Mouse (Mus musculus) midbrain, embryonic 14.5 days (tissue): Measurements from ENCODE around the gene Kat7. TPM values are rescaled to one million over a fixed set of nuclear protein-coding genes. Genes with fewer than 3 reads are reported as not detected.
A peak's percentile ranks its signal among the peaks of the same experiment; 100 is the strongest.

Source experiments
- ATAC-seq: fragments of 200-750 bp; cut with Nextera tagmentation; 2 replicates; pipeline ENCODE4 v1.8.0; 2017; ENCODE audit warnings: moderate number of reproducible peaks, moderate library complexity; ENCODE audit not compliant: low FRiP score, low TSS enrichment
- DNase-seq: peaks from one replicate; pipeline ENCODE4 v3.0.0-alpha.2; 2015
- H3K27ac ChIP-seq: fragments of 300-500 bp; sonication (generic); replicated peaks from 2 replicates; pipeline ENCODE4 v1.5.1; 2014; ENCODE audit warnings: mild to moderate bottlenecking, low read depth, low read length, moderate library complexity
- H3K27me3 ChIP-seq: fragments of 300-500 bp; sonication (generic); 2 replicates; pipeline ENCODE4 v1.6.1; 2014; ENCODE audit warnings: low read length, control low read depth, mixed read lengths; ENCODE audit not compliant: control insufficient read depth, insufficient read depth
- H3K36me3 ChIP-seq: fragments of 300-500 bp; sonication (generic); 2 replicates; pipeline ENCODE4 v1.6.1; 2014; ENCODE audit warnings: low read length, control low read depth; ENCODE audit not compliant: control insufficient read depth, insufficient read depth
- H3K4me1 ChIP-seq: fragments of 300-500 bp; sonication (generic); 2 replicates; pipeline ENCODE4 v1.6.1; 2014; ENCODE audit warnings: mild to moderate bottlenecking, antibody characterized with exemption, low read length, control low read depth; ENCODE audit not compliant: control insufficient read depth, insufficient read depth
- H3K4me2 ChIP-seq: fragments of 300-500 bp; sonication (generic); 2 replicates; pipeline ENCODE4 v1.6.1; 2014; ENCODE audit warnings: mild to moderate bottlenecking, low read length, moderate library complexity
- H3K4me3 ChIP-seq: fragments of 300-500 bp; sonication (generic); replicated peaks from 2 replicates; pipeline ENCODE4 v1.5.1; 2014; ENCODE audit warnings: low read depth, low read length
- H3K9ac ChIP-seq: fragments of 300-500 bp; sonication (generic); replicated peaks from 2 replicates; pipeline ENCODE4 v1.6.1; 2014; ENCODE audit warnings: mild to moderate bottlenecking, low read length, moderate library complexity
- H3K9me3 ChIP-seq: fragments of 300-500 bp; sonication (generic); 2 replicates; pipeline ENCODE4 v1.6.1; 2016; ENCODE audit warnings: low read length, control low read depth, mixed read lengths; ENCODE audit not compliant: control insufficient read depth
- WGBS: fragments of 180-500 bp; shearing (Covaris S2); extraction: QIAGEN DNeasy Blood & Tissue Kit; methylation state at CpG from one replicate; pipeline ENCODE4 v1.1.7; 2014; 5-methylcytosine and 5-hydroxymethylcytosine counted together
- polyA plus RNA-seq: library from polyadenylated mRNA; unstranded; fragments of >200 nt; fragmentation: Nextera tagmentation; extraction: Ambion mirVana; gene quantifications from 2 replicates; pipeline ENCODE4 v1.2.1, GENCODE M21; 2014

The Kat7 gene
- polyA plus RNA-seq, 1 experiment from 2014 or later = 65.2 TPM

DNA sequence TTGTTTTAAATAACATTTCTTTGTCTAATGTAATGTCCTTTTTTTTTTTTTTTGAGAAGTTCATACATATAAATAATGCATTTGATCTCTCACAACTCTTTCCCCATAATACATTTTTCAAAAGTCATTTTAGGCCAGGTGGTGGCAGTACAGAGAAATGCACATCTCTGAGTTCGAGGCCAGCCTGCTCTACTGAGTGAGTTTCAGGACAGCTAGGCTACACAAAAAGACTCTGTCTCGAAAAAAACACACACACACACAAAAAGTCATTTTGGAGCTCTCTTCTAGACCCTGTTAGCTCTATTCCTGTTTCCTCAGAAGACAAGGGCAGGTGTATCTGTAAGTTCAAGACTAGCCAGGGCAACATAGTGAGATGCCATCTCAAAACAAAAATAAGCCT lies 42.6 kb upstream of the Kat7 start:
- whole genome bisulfite sequencing = 87% methylated on average over 2 of the region's 2 CpGs
- H3K4me3 ChIP-seq = no peak overlapping the region
- no peak for DNase-seq
- H3K9ac ChIP-seq = no peak overlapping the region
- H3K36me3 ChIP-seq = no peaks in the 10 kb centered on the region
- no peaks in the 10 kb centered on the region for H3K9me3 ChIP-seq
- no peak for ATAC-seq
- no peak overlapping the region for H3K4me2 ChIP-seq
- no peaks in the 10 kb centered on the region for H3K27me3 ChIP-seq
- H3K27ac ChIP-seq = no peak overlapping the region
- H3K4me1 ChIP-seq = no peaks in the 10 kb centered on the region

DNA sequence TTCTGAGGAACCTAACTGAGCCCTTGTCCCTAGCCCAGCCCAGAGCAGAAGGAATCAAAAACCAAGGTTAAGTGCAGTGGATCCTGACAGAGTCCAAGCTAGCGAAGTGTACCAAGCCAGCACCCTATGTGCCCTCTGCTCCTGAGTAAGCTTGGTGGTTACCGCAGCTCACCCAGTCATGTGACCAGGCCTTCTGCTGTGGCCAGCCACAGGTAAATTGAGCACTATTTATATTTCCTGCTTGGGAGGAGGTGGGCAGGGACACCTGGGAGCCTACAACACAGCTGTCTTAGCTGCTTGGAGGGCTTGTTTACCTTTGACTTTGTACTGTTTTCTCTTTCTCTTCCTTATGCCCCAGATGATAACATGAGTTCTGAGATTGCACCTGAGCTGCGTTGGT lies 40.9 kb upstream of the Kat7 start:
- Histone ChIP-seq H3K36me3 (no peaks in the 10 kb centered on the region), H3K27me3 (no peaks in the 10 kb centered on the region), H3K4me2 (no peak overlapping the region), H3K4me1 (no peaks in the 10 kb centered on the region), H3K27ac (no peak overlapping the region), H3K9ac (no peak overlapping the region), H3K4me3 (no peak overlapping the region), H3K9me3 (no peaks in the 10 kb centered on the region)
- 91% methylated on average over 3 of the region's 3 CpGs for WGBS
- DNase-seq (no peak), ATAC-seq (no peak)

DNA sequence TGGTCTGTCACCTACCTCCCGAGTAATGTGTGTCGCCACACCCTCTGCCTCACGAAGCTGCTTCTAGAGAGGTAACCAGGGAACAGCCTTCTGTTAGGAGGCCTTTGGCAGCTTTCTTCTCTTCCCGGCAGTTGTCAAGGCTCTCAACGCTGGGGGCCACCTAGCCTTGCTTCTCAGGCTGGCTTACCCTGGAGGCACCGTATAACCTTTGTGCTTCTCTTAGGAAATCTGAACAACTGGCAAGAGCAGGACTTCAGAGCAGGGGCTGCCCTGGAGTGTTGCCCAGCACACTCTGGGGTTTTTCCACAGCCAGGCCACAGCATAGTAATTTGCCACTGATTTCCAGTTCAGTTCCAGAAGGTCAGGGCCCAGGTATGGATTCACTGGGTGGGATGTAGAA lies 40.2 kb upstream of the Kat7 start:
- Histone ChIP-seq H3K9me3 (no peaks in the 10 kb centered on the region), H3K9ac (no peak overlapping the region), H3K4me1 (no peaks in the 10 kb centered on the region), H3K27me3 (no peaks in the 10 kb centered on the region), H3K4me2 (no peak overlapping the region), H3K36me3 (no peaks in the 10 kb centered on the region), H3K27ac (no peak overlapping the region), H3K4me3 (no peak overlapping the region)
- 74% methylated on average over 6 of the region's 6 CpGs for WGBS
- DNase-seq (no peak), ATAC-seq (no peak)

DNA sequence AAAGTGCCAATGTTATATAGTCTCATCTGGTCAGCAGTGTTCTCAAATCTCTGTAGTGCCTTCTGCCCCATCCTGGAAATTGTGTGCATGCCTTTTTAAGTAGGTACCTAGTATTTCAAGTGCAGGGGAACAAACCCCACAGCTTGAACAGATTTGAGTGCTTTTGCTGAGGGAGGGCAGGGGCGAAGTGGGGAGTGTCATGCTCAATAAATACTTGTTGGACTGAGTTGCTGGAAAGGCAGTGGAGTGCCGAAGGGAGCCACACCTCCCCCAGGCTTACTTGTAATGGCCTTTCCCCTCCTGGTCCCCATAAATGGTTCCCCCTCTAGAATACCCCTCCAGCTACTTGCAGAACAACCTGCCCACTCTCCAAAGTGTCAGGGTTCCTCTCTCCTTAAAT lies 34.1 kb upstream of the Kat7 start:
- Histone ChIP-seq H3K9me3 (no peaks in the 10 kb centered on the region), H3K4me2 (no peak overlapping the region), H3K4me3 (no peak overlapping the region), H3K27me3 (no peaks in the 10 kb centered on the region), H3K9ac (no peak overlapping the region), H3K4me1 (0 out of 2 replicates have a peak, but pooled peaks cover 2% of the 10 kb centered on the region), H3K27ac (no peak overlapping the region), H3K36me3 (no peaks in the 10 kb centered on the region)
- no peak for DNase-seq
- ATAC-seq = no peak
- WGBS = 73% methylated on average over 2 of the region's 2 CpGs

DNA sequence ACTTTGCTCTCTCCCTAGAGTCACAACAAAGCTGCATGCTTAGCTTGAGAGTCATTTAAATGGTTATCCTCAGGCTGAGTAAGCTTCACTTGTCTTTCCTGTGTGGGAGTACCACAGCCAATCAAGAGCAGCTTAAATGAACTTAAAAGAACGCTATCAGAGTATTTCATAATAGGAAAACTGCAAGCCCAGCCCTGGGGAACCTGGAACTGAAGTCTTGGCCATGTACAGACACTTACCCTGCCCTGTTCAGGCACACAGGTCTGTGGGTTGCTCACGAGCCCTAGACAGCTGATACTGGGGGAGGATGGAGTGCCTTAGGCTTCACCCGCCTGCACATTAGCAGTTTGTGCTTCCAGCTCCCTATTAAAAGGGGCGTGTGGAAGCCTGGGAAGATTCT lies 33.1 kb upstream of the Kat7 start:
- no peak overlapping the region for H3K4me3 ChIP-seq
- no peak overlapping the region for H3K27ac ChIP-seq
- H3K4me1 ChIP-seq = 0 out of 2 replicates have a peak, but pooled peaks cover 3% of the 10 kb centered on the region
- no peak overlapping the region for H3K4me2 ChIP-seq
- peaks cover 1% of the 10 kb centered on the region; the same call in 1 of the 2 replicates for H3K27me3 ChIP-seq
- H3K9ac ChIP-seq = no peak overlapping the region
- ATAC-seq (no peak), DNase-seq (no peak)
- H3K9me3 ChIP-seq = no peaks in the 10 kb centered on the region
- no peaks in the 10 kb centered on the region for H3K36me3 ChIP-seq
- WGBS = 74% methylated on average over 4 of the region's 4 CpGs

DNA sequence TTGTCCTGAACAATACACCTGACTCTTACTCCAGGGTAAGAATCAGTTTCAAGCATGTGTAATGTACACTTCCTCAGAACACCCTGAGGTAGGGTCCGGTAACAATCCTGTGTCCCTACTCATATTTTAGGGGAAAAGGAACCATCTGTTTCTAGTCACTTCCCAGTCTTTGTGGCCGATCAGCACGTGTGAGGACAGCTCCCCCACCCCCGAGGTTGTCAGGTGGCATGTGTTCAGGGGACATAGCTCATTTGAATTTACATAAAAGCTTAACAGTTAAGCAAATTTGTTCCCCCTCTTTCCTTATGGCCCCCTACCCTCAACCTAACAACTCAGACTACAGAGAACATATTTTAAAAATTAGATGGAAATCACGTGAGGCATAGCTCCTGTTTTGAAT lies 30.6 kb upstream of the Kat7 start:
- DNase-seq (no peak), ATAC-seq (no peak)
- WGBS = 47% methylated on average over 5 of the region's 5 CpGs
- Histone ChIP-seq H3K9ac (no peak overlapping the region), H3K36me3 (no peaks in the 10 kb centered on the region), H3K27me3 (peaks cover 13% of the 10 kb centered on the region), H3K27ac (no peak overlapping the region), H3K4me1 (peaks cover 11% of the 10 kb centered on the region; the same call in 1 of the 2 replicates), H3K4me3 (no peak overlapping the region), H3K9me3 (no peaks in the 10 kb centered on the region), H3K4me2 (no peak overlapping the region)

DNA sequence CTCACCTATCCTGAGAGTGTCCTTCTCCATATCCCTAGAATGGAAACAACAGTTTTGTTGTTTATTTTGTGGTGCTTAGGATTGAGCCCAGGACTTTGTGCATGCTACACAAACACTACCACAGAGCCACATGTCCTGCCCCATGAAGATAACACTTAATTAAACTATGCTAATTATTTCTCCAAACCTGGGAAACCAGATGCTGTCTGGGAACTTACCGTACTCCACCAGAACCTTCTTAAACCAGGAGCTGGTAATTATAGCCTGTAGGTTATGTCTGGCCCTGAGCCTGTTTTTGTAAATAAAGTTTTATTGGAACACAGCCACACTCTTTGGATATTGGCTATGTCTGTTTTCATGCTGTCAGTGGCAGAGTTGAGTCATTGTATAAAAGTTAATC lies 30.2 kb upstream of the Kat7 start:
- 67% methylated on average over 1 of the region's 1 CpGs for WGBS

DNA sequence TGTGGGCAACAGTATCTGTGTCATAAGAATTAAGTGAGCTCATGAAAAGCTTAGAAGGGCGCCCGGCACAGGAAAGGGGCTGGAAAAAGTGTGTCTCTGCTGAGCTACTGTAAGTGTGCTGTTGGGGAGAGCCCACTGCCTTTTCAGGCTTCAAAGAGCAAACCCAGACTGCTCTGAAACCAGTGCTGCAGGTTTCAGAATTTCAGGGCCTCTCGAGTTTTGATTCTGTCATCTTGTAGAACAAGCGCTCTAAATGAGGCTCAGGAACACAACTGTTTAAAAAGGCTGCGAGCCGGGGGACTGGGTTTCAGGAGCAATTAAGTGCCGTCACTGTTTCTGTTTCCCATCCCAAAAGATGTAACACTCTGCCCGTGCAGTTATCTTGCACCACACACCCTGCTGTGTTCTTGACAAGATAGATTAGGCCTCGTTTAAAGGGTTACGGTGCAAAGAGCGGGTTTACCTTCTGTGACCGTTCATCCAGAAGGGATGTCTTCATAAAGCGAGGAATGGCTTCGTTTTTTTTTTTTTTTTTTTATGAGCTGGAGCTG lies 29.5 kb upstream of the Kat7 start:
- H3K9me3 ChIP-seq = no peaks in the 10 kb centered on the region
- peak; percentile 21 for DNase-seq

More for the DNA sequence above, 30.2 kb upstream of the Kat7 start:
- Histone ChIP-seq H3K9ac (no peak overlapping the region), H3K4me3 (no peak overlapping the region), H3K9me3 (no peaks in the 10 kb centered on the region), H3K4me1 (peaks cover 11% of the 10 kb centered on the region; the same call in 1 of the 2 replicates), H3K27me3 (peaks cover 13% of the 10 kb centered on the region), H3K36me3 (no peaks in the 10 kb centered on the region), H3K27ac (no peak overlapping the region), H3K4me2 (no peak overlapping the region)
- DNase-seq (no peak), ATAC-seq (no peak)

DNA sequence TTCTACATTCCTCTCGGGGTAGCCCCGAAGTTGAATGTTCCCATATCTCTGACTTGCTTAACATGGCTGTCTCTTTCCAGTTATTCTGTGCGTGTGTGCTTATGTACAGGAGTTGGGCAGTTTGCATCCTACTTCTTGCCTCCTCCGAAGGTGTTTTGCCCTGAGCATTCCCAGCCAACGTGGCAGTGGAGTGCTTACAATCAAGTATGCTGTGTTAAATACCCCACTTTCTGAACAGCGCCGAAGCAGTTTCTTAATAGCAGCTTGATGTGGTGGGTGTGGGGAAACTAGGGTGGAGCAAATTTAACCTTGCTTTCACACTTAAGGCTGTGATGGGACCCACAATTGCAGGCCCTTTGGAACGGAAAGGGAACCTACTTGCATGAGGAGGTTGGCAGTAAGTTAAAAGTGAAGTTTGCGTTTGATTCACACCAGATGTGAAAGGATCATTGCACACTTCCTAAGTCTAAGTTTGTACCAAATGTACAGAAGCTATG lies 27.8 kb upstream of the Kat7 start:
- H3K4me1 ChIP-seq = peaks cover 11% of the 10 kb centered on the region; the same call in 1 of the 2 replicates
- H3K4me2 ChIP-seq = peak overlapping the region; percentile 98
- no peaks in the 10 kb centered on the region for H3K36me3 ChIP-seq
- no peak overlapping the region; the same call in 1 of the 2 replicates for H3K9ac ChIP-seq
- H3K27ac ChIP-seq = no peak overlapping the region
- no peak for DNase-seq
- peaks cover 13% of the 10 kb centered on the region for H3K27me3 ChIP-seq
- H3K4me3 ChIP-seq = peak overlapping the region; percentile 80
- H3K9me3 ChIP-seq = no peaks in the 10 kb centered on the region
- ATAC-seq = no peak
- WGBS = 36% methylated on average over 9 of the region's 9 CpGs

More for the DNA sequence above, 29.5 kb upstream of the Kat7 start:
- Histone ChIP-seq H3K27ac (no peak overlapping the region), H3K36me3 (no peaks in the 10 kb centered on the region), H3K4me1 (peaks cover 11% of the 10 kb centered on the region; the same call in 1 of the 2 replicates), H3K4me2 (no peak overlapping the region), H3K4me3 (no peak overlapping the region), H3K9ac (peak overlapping the region; percentile 32; the same call in 1 of the 2 replicates), H3K27me3 (peaks cover 13% of the 10 kb centered on the region)
- WGBS = 20% methylated on average over 14 of the region's 14 CpGs
- no peak for ATAC-seq
